Mouse (Mus musculus): ENCODE data around the gene D17H6S53E.
"Not testable (repeated sequence)": the region's sequence is repeated elsewhere in the genome, so short reads cannot be mapped to it uniquely, and the experiment has no call there.

The D17H6S53E gene

DNA sequence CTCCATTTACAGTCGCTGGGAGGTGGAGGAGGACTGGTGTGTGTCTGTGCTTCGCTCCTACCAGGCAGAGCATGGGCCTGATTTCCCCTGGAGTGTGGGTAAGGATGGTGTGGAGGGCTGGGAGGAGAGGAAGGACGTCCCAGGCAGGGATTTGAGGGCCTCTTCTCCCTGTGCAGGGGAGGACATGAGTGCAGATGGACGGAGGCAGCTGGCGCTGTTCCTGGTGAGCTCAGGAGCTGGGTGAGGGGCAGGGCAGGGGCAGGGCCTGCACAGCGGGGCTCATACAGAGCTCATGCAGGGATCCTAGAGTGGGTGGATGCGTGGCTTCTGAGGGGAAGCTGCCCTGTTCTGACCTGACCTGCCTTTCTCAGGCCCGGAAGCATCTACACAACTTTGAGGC, 23.9 kb upstream of the D17H6S53E start:
- no peak for DNase-seq

- DNase-seq, result no peak
These were observed 22.9 kb upstream of the D17H6S53E start for GRCm38 (mm10) chr17:35103221-35103690.

GRCm38 (mm10) chr17:35104079-35104478, 22.1 kb upstream of the D17H6S53E start:
- no peak for DNase-seq

GRCm38 (mm10) chr17:35104754-35105153, 21.4 kb upstream of the D17H6S53E start:
- DNase-seq, result no peak

DNA sequence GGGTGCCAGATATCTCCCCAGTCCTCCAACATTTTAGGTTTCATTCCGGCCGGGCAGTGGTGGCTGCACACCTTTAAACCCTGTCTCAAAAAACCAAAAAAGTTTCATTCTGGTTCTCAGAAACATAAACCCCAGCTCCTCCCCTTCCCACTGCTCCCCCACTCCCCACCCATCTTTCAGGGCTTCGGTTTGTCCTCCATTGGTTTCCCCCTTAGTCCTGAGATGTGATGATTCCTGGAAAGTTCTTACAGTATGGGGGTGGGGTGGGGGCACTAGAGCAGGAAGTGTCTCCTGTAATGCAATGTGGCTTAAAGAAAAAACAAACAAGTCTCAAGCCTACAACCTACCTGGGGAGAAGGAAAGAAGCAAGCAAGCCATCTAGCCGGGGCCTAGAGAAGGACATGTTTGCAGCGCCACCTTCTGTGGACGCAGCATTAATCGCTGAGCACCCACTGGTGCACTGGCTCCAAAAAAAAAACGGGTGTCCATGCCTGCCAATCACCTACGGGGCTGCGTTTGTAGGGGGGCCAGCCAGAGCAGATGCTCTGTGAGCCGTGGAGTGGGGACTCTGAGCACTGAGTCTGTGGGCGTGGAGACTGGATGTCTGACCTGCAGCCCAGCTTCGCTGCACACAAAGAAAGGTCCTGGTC, 20.3 kb upstream of the D17H6S53E start:
- peak; percentile 66 for DNase-seq

- no peak for DNase-seq
These were observed 19.7 kb upstream of the D17H6S53E start for GRCm38 (mm10) chr17:35106522-35106921.

- no peak for DNase-seq
These were observed 18.1 kb upstream of the D17H6S53E start, which contains the start of gene Ly6g5c for GRCm38 (mm10) chr17:35108097-35108496. Ly6g5c (plus strand) TSS chr17:35108279.

DNA sequence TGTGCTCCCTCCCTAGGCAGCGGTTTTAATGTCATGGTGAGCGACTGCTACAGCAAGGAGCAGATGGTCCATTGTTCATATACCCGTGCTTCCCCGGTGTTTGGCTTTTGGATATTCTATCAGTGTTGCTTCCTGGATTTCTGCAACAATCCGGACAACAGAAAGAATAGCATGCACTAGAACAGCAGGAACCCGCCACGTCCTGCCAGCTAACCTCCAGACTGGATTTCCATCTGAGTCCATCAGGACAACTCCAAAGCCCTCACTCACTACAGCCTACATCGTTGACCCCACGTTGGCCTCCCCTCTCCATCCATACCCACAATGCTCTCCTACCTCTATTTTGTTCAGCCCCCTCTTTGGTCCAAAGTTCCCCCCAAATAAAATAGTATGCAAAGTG, 14.4 kb upstream of the D17H6S53E start:
- DNase-seq, result no peak

- DNase-seq, result no peak
These were observed 10.8 kb upstream of the D17H6S53E start, which contains the start of gene Ly6g5b for GRCm38 (mm10) chr17:35115046-35116019. Ly6g5b (minus strand) TSS chr17:35115428.

- DNase-seq, result no peak
These were observed 5.4 kb upstream of the D17H6S53E start for GRCm38 (mm10) chr17:35120745-35121142.

- DNase-seq, result peak; percentile 96
These were observed 4.9 kb upstream of the D17H6S53E start, which contains the start of gene Gpank1 for GRCm38 (mm10) chr17:35121143-35121799. Gpank1 (plus strand) TSS chr17:35121455.

DNA sequence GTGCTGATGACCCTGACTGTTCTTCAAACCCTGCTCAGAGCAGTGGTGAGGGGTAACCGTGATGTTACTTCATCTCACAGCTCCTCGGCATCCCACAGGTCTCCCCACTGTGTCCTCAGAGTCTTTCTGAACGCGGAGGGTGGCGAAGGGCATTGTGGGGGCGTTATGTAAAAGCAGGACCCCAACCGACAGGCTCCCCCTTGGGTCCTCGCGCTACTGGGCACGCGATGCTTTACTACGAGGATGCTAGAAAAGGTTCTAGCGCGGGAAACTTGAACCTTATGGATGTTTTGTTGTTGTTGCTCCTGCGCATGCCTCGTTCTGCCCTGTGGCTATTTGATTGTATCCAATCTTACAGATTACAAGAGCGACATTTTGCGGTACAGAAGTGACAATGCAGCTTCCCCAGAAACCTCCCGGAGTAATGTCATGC, 4.3 kb upstream of the D17H6S53E start, which contains the start of gene Csnk2b:
Csnk2b (minus strand) TSS at position 183 of the 433 bp plus-strand sequence.
- peak; percentile 67 for DNase-seq

GRCm38 (mm10) chr17:35123287-35123686, 2.9 kb upstream of the D17H6S53E start:
- DNase-seq, result not testable (repeated sequence)

DNA sequence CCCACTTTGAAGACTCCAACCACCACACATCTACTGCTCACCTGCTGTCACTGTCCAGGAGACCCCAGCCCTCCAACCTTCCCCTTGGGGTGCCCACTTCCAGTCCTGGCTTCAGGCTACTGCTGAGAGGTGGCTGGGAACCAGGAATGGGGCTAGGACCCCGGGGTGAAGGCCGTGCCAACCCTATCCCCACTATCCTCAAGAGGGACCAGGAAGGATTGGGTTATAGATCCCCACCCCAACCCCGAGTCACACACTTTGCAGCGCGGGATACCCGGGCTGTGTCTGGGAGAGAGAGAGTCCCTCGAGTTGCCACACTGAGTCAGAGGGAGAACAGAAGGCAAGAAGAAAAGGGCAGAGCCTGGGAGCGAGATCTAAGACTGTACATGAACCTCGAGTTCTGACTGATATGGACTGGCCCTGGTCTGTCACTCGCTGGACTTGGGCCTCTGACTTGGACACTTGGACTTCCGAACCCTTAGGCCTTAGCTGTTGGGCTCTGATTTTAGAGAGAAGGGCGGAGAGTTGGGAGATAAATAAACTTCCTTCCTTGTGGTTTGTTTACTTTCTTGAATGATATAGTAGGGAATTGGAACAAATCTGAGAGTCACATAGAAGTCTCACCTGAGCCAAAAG, 1.8 kb upstream of the D17H6S53E start:
- DNase-seq, result not testable (repeated sequence)

GRCm38 (mm10) chr17:35125081-35125480, 1.1 kb upstream of the D17H6S53E start:
- no peak for DNase-seq

DNA sequence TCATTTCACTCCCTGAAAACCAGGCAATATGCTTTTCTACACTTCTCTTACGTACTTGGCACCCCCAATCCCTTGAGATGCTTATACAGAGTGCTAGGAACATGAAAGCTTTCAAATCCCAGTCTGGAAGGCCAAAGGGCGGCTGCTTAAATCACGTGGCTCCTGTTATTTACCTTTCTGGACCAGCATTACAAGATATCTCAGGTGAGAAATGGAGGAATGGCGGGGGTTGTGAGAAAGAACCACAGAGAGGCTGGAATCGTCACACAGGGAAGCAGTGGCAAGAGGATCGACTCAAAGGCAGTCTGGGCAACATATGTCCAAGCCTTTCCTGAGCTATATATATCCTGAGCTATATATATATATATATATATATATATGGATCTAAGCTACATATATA, 595 bp upstream of the D17H6S53E start:
- DNase-seq, result no peak

GRCm38 (mm10) chr17:35127017-35127416, 844 bp downstream of the D17H6S53E start:
- DNase-seq, result no peak

GRCm38 (mm10) chr17:35128996-35129395, 2.8 kb downstream of the D17H6S53E start:
- DNase-seq, result no peak

GRCm38 (mm10) chr17:35131038-35131437, 4.9 kb downstream of the D17H6S53E start:
- no peak for DNase-seq

- no peak for DNase-seq
These were observed 5.5 kb downstream of the D17H6S53E start, which contains the start of gene Apom for GRCm38 (mm10) chr17:35131500-35132173. Apom (minus strand) TSS chr17:35132050.

DNA sequence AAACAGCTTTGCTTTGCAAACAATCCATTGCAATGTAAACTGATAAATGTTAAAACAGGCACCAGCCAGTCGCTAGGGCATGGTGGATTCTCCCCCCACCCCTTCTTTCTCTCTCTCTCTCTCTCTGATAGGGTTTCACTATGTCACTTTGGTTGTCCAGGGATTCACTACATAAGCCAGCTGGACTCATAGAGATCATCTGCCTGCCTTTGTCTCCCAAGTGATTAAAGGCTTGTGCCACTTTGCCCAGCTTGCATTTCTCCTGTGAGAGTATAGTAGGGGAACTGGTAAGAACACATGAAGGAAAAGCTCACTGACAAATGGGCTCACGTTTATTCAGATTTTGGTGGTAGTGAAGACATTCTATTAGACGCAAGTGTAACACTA, 6.0 kb downstream of the D17H6S53E start:
- no peak for DNase-seq

- DNase-seq, result no peak
These were observed 7.3 kb downstream of the D17H6S53E start for GRCm38 (mm10) chr17:35133517-35133916.

Measured in cerebellum, adult 8-10 months (tissue).